Mouse (Mus musculus): ENCODE data around the gene Xk.
"Not testable (repeated sequence)": the region's sequence is repeated elsewhere in the genome, so short reads cannot be mapped to it uniquely, and the experiment has no call there.

Gene Xk

DNA sequence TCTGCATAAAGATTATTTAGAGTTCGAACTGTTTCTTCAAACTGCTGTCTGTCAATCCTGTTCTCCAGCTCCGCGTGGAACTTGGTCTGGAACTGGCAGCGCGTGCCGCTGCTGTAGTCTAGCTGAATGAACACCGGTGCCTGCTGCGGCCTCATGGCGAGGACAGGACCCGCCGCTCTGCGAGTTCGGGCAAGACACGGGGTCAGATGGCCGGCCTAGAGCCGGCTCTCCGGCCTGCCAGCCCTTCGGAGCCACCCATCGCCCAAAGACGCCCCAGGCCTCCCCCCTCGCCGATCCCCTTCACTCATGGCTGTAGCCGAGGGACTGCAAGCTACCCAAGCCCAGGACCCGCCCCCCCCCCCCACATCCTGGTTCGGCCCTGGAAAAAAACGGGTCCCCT is 55.4 kb downstream of the Xk start:
- DNase-seq: not testable (repeated sequence)

- not testable (repeated sequence) for DNase-seq
Measured at GRCm38 (mm10) chrX:9332366-9332962, 59.9 kb downstream of the Xk start.

- peak; percentile 44 for DNase-seq
Measured at GRCm38 (mm10) chrX:9333035-9333434, 60.5 kb downstream of the Xk start.

DNA sequence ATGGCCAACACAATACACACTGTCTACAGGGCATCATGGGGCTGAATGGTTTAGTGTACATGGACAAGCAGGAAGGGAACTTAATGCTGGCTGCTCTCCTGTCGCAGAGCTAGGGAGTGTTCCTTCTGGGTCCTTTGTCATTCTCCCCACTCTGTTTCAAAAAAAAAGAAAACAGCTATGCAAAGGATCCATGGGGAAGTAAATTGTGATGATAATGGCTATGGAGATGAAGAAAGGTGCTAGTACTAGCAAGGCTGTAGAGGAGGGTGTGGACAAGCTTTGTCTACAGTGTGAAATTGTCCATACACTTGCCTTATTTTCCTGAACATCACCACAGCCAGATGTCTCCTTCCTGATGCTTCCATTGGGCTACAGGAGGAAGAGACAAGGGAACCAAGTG is 62.4 kb downstream of the Xk start:
- DNase-seq: not testable (repeated sequence)

DNA sequence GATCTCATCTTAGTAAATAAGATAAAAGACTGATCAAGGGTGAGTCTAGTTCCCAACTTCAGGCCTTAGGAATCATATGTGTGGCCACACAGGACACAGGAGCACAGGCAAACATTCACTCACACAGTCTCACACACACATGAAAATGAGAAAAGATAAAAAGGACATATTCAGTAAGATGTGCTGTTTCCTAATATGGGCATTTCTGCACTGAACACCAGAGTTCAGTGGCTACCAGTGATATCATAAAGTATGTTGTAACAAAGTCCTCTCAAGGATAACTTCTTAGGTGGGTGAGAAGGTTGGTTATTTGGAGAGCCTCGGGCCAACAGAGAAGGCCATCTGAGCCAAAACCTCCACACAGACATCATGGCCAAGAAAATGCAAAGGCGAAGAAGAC is 77.8 kb downstream of the Xk start, which contains the start of gene H2al1k:
Gene H2al1k (plus strand): TSS at position 301 of the 400 bp plus-strand sequence.
- DNase-seq: not testable (repeated sequence)
